Mouse (Mus musculus) erythroblast, embryonic 14.5 days (primary cell): ENCODE data around the gene Dapp1. TPM values are rescaled to one million over a fixed set of nuclear protein-coding genes. Genes with fewer than 3 reads are reported as not detected.

ENCODE experiments used
- H3K27me3 ChIP-seq: 2 replicates; pipeline ENCODE4 v1.6.1; 2012; ENCODE audit warnings: inconsistent platforms; ENCODE audit not compliant: control insufficient read depth
- H3K36me3 ChIP-seq: 2 replicates; pipeline ENCODE4 v1.6.1; 2012; ENCODE audit warnings: mild to moderate bottlenecking, inconsistent platforms; ENCODE audit not compliant: control insufficient read depth
- H3K4me1 ChIP-seq: 2 replicates; pipeline ENCODE4 v1.6.1; 2012; ENCODE audit warnings: inconsistent platforms; ENCODE audit not compliant: control insufficient read depth
- H3K4me3 ChIP-seq: replicated peaks from 2 replicates; pipeline ENCODE3; 2012; ENCODE audit warnings: moderate library complexity, mild to moderate bottlenecking, inconsistent platforms
- H3K9me3 ChIP-seq: 2 replicates; pipeline ENCODE4 v1.6.1; 2012; ENCODE audit warnings: low read length, inconsistent platforms, mixed read lengths; ENCODE audit not compliant: control insufficient read depth
- GATA1 ChIP-seq: IDR thresholded peaks from 2 replicates; pipeline ENCODE4 v1.6.1; 2012; ENCODE audit warnings: low read length, inconsistent platforms, mixed read lengths
- TAL1 ChIP-seq: IDR thresholded peaks from 3 replicates; pipeline ENCODE4 v1.6.1; 2012; ENCODE audit warnings: low read length, inconsistent platforms, mixed read lengths
- polyA plus RNA-seq: library from polyadenylated mRNA; stranded (reverse); fragments of >175 nt; gene quantifications from 2 replicates; pipeline ENCODE4 v1.2.3, GENCODE M21; 2012

The Dapp1 gene
- polyA plus RNA-seq, 1 experiment: 0.18 TPM

DNA sequence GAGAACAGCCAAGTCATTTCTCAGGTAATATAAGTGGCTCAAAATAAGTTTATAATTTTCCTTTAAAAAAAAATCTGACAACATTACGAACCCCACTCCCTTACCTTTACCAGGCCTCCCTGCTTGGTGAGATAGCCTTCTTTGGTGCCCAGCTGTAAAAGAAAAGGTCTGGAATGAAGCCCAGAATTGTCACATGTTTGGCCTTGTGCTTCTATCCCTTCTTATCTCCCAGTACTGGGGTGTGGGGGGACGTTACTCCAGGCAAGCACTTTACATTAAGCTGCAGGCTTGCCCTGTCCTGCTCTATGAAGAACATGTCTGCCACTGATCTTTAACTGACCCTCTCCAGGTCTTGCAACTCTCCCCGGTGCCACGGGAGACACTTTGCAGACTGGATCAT, 40.6 kb downstream of the Dapp1 start:
- no peaks in the 10 kb centered on the region for H3K9me3 ChIP-seq
- H3K4me3 ChIP-seq: no peak overlapping the region
- peaks cover 68% of the 10 kb centered on the region for H3K4me1 ChIP-seq
- TF ChIP-seq TAL1: no peak
- TF ChIP-seq GATA1: no peak
- H3K27me3 ChIP-seq: no peaks in the 10 kb centered on the region
- H3K36me3 ChIP-seq: peaks cover 45% of the 10 kb centered on the region

DNA sequence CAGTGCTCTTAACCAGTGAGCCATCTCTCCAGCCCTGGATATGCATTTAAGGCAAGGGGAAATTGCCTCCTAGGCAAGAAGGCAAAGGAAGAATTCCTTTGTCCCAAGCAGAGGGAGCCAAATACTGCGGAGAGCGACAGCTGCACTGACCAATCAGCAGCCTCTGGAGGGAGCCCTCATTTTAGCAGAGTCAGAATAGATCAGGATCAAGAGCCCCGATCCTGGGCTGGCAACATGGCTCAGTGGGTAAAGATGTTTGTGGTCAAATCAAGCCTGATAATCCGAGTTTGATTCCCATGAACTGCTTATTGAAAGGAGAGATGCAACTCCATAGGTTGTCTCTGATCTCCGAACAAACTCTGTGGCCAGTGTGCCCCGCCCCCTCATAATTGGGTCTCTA, 42.7 kb downstream of the Dapp1 start:
- Histone ChIP-seq H3K9me3 (no peaks in the 10 kb centered on the region), H3K36me3 (peaks cover 46% of the 10 kb centered on the region), H3K4me1 (peaks cover 56% of the 10 kb centered on the region), H3K27me3 (no peaks in the 10 kb centered on the region), H3K4me3 (no peak overlapping the region)
- TF ChIP-seq TAL1 (no peak), GATA1 (no peak)

DNA sequence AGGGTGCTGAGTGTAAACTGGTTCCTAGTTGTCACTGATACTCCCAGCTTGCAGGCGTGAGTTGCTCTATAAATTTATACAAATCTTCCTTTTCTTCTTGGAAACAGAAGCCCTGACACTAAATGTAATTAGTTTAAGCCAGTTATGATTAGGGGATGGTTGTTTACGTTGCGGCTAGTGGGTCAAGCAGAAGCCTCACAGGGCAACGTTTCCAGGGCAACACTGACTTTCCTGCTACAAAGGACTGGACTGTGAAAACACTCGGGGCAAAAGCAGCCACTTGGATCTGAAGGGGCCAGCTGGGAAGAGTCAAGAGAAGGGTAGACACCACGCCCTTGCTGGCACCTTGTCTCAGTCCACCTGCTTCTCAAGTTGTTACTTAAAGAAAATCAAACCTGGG, 44.8 kb downstream of the Dapp1 start:
- peaks cover 62% of the 10 kb centered on the region for H3K36me3 ChIP-seq
- H3K27me3 ChIP-seq: no peaks in the 10 kb centered on the region
- no peaks in the 10 kb centered on the region for H3K9me3 ChIP-seq
- H3K4me1 ChIP-seq: peaks cover 35% of the 10 kb centered on the region
- no peak for TF ChIP-seq GATA1
- TF ChIP-seq TAL1: no peak
- H3K4me3 ChIP-seq: no peak overlapping the region

DNA sequence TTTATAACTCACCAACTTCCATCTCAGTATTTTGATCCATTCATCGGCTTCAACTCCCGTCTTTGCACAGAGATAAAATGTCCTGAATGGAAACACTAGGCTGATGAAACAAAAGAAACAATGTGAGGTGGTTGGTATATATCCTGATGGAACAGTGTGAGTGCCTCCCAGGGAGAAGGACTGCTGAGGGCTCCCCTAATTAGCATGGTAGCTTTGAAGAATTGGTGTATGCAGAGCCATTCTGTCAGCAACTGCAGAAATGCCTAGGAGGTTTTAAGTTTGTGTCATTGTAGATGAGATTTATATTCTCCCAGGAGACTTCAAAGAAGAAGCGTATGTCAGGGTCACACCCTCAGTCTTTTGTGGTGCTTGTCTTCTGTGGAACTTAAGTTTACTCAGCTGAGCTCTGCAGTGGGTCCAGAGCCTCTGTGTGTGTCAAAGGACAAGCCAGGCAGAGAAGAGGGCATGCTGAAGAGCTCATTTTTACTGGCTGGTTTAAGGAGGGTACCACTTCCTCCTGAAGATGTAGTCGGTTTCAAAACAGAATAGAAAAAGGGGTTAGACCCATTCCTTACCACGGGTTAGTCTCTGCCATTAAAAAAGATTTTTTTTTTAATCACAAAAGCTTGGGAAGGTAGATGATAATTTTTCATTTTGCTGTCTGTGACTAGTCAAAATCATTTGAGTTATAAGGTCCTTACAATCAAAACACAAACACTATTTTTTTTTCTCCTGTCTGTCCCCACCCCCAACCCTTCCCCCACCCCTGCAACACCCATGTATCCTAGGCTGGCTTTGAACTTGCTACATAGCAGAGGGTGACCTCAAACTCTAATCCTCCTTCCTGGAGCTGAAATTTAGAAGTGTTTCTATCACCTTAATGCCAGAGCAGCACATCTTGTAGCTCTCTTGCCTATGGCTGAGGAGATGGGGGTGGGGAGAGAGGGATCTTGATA, 45.5 kb downstream of the Dapp1 start:
- H3K4me3 ChIP-seq: no peak overlapping the region
- no peaks in the 10 kb centered on the region for H3K9me3 ChIP-seq
- peaks cover 28% of the 10 kb centered on the region for H3K4me1 ChIP-seq
- no peaks in the 10 kb centered on the region for H3K27me3 ChIP-seq
- TF ChIP-seq TAL1: no peak
- no peak for TF ChIP-seq GATA1
- H3K36me3 ChIP-seq: peaks cover 64% of the 10 kb centered on the region

DNA sequence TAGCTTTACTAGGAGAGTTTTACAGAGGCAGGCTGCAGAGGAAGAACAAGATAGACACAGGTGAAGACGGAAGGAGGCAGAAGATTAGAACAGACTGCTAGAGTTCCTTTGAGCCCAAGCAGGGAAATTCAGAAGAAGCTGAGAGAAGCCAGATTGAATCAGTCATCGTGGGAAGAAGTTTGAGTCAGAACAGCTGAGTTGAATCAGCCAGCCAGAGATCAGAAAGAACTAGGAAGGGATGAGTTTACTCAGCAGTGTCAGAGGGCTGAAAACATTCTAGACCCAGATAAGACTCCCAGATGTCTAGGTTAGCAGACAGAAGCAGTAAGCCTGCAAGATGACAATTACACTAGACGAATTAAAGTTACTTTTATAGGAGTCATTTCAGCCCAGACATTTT, 47.4 kb downstream of the Dapp1 start:
- Histone ChIP-seq H3K4me3 (no peak overlapping the region), H3K27me3 (no peaks in the 10 kb centered on the region), H3K36me3 (peaks cover 74% of the 10 kb centered on the region), H3K9me3 (no peaks in the 10 kb centered on the region), H3K4me1 (peaks cover 16% of the 10 kb centered on the region)
- no peak for TF ChIP-seq TAL1

DNA sequence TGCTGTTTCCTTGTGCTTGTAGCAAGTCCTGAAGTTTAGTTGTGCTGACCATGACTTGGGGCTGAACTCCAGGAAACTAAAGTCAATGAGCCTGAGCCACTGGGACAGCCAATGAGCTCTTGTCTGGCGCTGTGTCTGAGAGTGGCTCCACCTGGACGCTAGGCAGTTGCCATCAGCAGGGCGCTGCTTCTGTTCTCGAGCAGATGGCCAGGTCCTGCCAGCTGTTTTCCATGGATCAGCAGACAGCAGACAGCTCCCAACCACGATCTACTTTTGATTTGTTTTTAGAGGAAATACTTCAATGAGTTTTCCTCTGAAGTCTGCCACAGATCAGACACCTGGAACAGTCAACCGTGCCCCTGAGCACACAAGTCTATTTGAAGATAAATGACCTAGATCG, 48.6 kb downstream of the Dapp1 start:
- Histone ChIP-seq H3K4me3 (no peak overlapping the region), H3K9me3 (no peaks in the 10 kb centered on the region), H3K36me3 (peaks cover 72% of the 10 kb centered on the region), H3K4me1 (peaks cover 10% of the 10 kb centered on the region), H3K27me3 (no peaks in the 10 kb centered on the region)
- TF ChIP-seq TAL1 (no peak), GATA1 (no peak)

DNA sequence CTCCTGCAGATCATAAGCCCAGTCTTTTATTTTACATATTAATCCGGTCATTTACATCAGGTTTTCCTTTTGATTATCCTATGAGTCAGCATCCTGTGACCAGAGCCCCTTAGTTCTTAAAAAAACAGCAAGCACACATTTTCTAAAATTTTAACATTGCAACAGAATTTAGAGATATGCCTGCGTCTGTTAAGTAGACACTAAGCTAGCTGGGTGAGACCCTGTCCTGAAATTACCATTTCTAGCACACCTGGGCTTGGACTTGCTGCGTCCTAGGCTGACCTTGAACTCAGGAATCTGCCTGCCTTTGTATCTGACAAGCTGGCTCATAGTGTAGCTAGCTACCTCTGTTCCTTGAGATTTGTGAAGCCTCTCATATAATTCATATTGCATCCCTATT, 51.4 kb downstream of the Dapp1 start:
- Histone ChIP-seq H3K9me3 (no peaks in the 10 kb centered on the region), H3K4me3 (no peak overlapping the region), H3K36me3 (peaks cover 76% of the 10 kb centered on the region), H3K27me3 (no peaks in the 10 kb centered on the region), H3K4me1 (peaks cover 6% of the 10 kb centered on the region)
- TF ChIP-seq GATA1 (no peak), TAL1 (no peak)

DNA sequence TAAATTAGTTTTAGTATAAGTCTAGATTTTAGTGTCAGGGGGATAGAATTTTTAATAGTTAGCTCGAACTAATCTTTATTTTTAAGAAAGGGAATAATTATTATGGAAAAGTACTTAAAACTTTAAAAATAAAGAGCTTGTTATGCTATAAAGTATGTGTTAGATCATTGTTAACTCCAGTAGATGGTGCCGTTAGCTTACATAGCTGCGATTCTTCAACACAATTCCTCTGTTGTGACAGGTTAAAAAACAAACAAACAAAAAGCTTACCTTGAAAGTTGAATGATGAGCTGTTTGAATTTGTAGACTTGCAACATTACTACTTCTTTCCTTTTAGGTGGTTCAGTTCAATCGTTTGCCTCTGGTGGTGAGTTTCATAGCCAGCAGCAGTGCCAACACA, 54.3 kb downstream of the Dapp1 start:
- TF ChIP-seq TAL1: no peak
- no peak for TF ChIP-seq GATA1
- Histone ChIP-seq H3K9me3 (no peaks in the 10 kb centered on the region), H3K27me3 (no peaks in the 10 kb centered on the region), H3K4me1 (no peaks in the 10 kb centered on the region; the same call in 1 of the 2 replicates), H3K36me3 (peaks cover 84% of the 10 kb centered on the region), H3K4me3 (no peak overlapping the region)

DNA sequence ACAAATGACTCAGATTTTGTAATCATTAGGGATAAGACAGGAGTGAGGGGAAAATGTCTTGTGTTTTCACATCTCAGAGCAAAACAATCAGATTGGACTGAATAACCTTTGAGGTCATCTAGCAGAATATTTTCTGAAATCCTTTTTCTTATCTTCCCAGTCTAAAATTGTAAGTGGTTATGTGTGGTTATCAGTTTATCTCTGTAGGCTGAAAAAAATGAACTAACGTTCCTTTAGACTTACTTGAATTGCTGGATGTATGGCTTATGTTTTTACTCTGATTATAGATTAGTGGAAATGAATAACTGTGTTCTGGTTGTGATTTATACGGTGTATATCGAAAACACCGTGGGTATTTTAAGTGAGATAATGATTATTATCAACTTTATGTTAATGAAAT, 60.8 kb downstream of the Dapp1 start:
- Histone ChIP-seq H3K4me3 (no peak overlapping the region), H3K9me3 (no peaks in the 10 kb centered on the region), H3K36me3 (peaks cover 54% of the 10 kb centered on the region), H3K27me3 (no peaks in the 10 kb centered on the region), H3K4me1 (peaks cover 24% of the 10 kb centered on the region)
- TF ChIP-seq TAL1 (no peak), GATA1 (no peak)
